Mouse (Mus musculus) forebrain, embryonic 11.5 days (tissue): ENCODE data around the gene Nif3l1. TPM values are rescaled to one million over a fixed set of nuclear protein-coding genes. Genes with fewer than 3 reads are reported as not detected.

Source experiments
- ATAC-seq: fragments of 200-750 bp; cut with Nextera tagmentation; replicated peaks from 2 replicates; pipeline ENCODE4 v1.8.0; 2017; ENCODE audit warnings: moderate TSS enrichment; ENCODE audit not compliant: low FRiP score
- DNase-seq: peaks from one replicate; pipeline ENCODE4 v3.0.0-alpha.2; 2017; ENCODE audit warnings: low spot score
- H3K27ac ChIP-seq: fragments of 300-500 bp; sonication (generic); 2 replicates; pipeline ENCODE4 v1.5.1; 2014; ENCODE audit warnings: low read depth, low read length
- H3K27me3 ChIP-seq: fragments of 300-500 bp; sonication (generic); 2 replicates; pipeline ENCODE4 v1.6.1; 2014; ENCODE audit warnings: mild to moderate bottlenecking, low read length, mixed read lengths; ENCODE audit not compliant: control insufficient read depth, insufficient read depth
- H3K36me3 ChIP-seq: fragments of 300-500 bp; sonication (generic); 2 replicates; pipeline ENCODE4 v1.6.1; 2014; ENCODE audit warnings: mild to moderate bottlenecking, low read length, moderate library complexity, mixed read lengths; ENCODE audit not compliant: control insufficient read depth, insufficient read depth
- H3K4me1 ChIP-seq: fragments of 300-500 bp; sonication (generic); replicated peaks from 2 replicates; pipeline ENCODE4 v1.6.1; 2014; ENCODE audit warnings: low read length, mixed read lengths; ENCODE audit not compliant: control insufficient read depth, insufficient read depth
- H3K4me2 ChIP-seq: fragments of 300-500 bp; sonication (generic); 2 replicates; pipeline ENCODE4 v1.6.1; 2014; ENCODE audit warnings: low read depth, mild to moderate bottlenecking, low read length, moderate library complexity, mixed read lengths; ENCODE audit not compliant: severe bottlenecking
- H3K4me3 ChIP-seq: fragments of 300-500 bp; sonication (generic); 2 replicates; pipeline ENCODE4 v1.5.1; 2014; ENCODE audit warnings: low read depth, low read length
- H3K9ac ChIP-seq: fragments of 300-500 bp; sonication (generic); 2 replicates; pipeline ENCODE4 v1.6.1; 2014; ENCODE audit warnings: low read length
- H3K9me3 ChIP-seq: fragments of 300-500 bp; sonication (generic); 2 replicates; pipeline ENCODE4 v1.6.1; 2016; ENCODE audit warnings: low read length, mixed read lengths; ENCODE audit not compliant: control insufficient read depth
- WGBS: fragments of 180-500 bp; shearing (Covaris S2); extraction: QIAGEN DNeasy Blood & Tissue Kit; methylation state at CpG from one replicate; pipeline ENCODE4 v1.1.7; 2014; 5-methylcytosine and 5-hydroxymethylcytosine counted together
- polyA plus RNA-seq: library from polyadenylated mRNA; unstranded; fragments of >200 nt; fragmentation: Nextera tagmentation; extraction: Ambion mirVana; gene quantifications from 2 replicates; pipeline ENCODE4 v1.2.1, GENCODE M21; 2014

Gene Nif3l1
- polyA plus RNA-seq, 1 experiment from 2014 or later, result 66.6 TPM

DNA sequence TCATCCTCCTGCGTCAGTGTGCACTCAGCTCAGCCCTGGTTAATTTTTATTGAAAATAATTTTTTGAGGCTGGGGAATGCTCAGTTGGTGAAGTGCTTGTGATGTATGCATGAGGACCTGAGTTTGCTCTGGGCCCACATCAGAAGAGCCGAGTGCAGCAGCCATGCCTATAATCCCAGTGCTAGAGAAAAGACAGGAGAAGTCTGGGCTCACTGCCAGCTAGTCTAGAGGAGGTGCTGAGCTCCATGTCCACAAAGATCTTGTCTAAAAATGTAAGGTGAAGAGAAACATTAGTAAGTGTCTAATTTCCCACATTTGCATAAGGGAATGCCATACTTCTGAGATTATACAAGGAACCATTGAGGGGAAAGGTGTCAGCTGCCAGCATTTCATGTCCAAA lies 13.9 kb downstream of the Nif3l1 start:
- no peak for DNase-seq
- Histone ChIP-seq H3K27me3 (no peaks in the 10 kb centered on the region), H3K4me2 (no peak overlapping the region), H3K27ac (no peak overlapping the region), H3K4me1 (no peaks in the 10 kb centered on the region), H3K9me3 (no peaks in the 10 kb centered on the region), H3K36me3 (peaks cover 13% of the 10 kb centered on the region; the same call in 1 of the 2 replicates), H3K9ac (no peak overlapping the region), H3K4me3 (no peak overlapping the region)
- ATAC-seq, result no peak
- 82% methylated on average over 2 of the region's 2 CpGs for WGBS

DNA sequence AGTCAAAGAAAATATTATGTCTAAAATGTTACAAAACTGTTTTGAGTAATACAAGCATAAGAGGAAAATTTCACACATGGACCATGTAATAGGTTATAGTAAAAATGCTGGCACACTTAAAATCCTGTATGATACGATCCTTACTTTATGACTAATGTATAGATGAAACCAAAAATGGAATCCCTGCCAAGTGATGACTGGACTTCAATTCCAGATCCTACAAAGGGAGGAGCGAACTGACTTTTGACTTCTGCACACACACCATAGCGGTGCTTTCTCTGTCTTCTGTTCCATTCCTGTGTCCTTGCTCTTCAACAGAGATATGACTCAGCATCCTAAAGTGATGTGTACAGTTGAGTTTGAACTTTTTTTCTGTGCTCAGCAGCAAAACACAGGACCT lies 15.6 kb downstream of the Nif3l1 start:
- no peak overlapping the region for H3K9ac ChIP-seq
- no peak overlapping the region for H3K4me3 ChIP-seq
- H3K27ac ChIP-seq, result no peak overlapping the region
- H3K4me1 ChIP-seq, result no peaks in the 10 kb centered on the region
- 97% methylated on average over 3 of the region's 3 CpGs for WGBS
- H3K36me3 ChIP-seq, result peaks cover 19% of the 10 kb centered on the region
- no peak for DNase-seq
- H3K4me2 ChIP-seq, result no peak overlapping the region
- ATAC-seq, result no peak
- H3K9me3 ChIP-seq, result no peaks in the 10 kb centered on the region
- H3K27me3 ChIP-seq, result no peaks in the 10 kb centered on the region

DNA sequence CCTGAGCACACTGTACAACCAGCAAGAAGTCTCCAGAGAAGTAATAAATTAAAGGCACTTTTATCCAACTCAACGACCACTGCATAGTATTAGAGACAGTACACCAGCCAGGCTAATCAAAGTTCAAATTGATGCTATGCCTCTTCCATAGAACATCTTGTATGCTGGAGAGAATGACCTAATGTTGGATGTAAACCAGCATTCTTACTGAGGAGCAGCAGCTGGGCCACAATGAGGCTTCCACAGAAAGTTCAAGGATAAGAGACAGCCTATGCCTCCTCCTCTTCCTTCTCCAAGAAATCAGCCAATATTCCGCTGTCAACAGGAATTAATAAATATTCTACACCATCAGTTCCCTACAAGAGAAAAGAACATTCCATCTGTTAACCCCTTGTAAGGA lies 19.0 kb downstream of the Nif3l1 start:
- no peaks in the 10 kb centered on the region for H3K27me3 ChIP-seq
- H3K4me3 ChIP-seq, result no peak overlapping the region
- WGBS, result 92% methylated on average over 2 of the region's 2 CpGs
- no peaks in the 10 kb centered on the region for H3K9me3 ChIP-seq
- ATAC-seq (no peak), DNase-seq (no peak)
- no peak overlapping the region for H3K9ac ChIP-seq
- peaks cover 15% of the 10 kb centered on the region for H3K36me3 ChIP-seq
- no peaks in the 10 kb centered on the region for H3K4me1 ChIP-seq
- H3K4me2 ChIP-seq, result no peak overlapping the region
- H3K27ac ChIP-seq, result no peak overlapping the region

DNA sequence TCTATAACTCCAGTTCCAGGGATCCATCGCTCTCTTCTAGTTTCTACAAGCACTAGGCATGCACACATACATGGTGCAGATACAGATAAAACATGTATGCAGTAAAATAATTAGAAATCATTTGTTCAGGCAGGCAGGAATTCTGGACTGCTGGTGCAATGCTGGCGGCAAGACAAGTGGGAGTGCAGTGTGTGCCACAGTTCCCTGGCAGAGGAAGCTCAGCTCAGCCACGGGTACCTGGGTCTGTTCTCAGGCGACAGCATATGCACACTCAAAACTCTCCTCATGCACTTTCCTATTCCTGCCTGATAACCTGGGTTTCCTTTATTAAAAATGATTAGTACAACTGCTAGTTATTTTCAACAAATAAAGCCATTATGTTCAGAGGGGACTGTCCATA lies 20.1 kb downstream of the Nif3l1 start:
- ATAC-seq (no peak), DNase-seq (no peak)
- H3K4me2 ChIP-seq, result no peak overlapping the region
- H3K4me1 ChIP-seq, result no peaks in the 10 kb centered on the region
- H3K4me3 ChIP-seq, result no peak overlapping the region
- no peaks in the 10 kb centered on the region for H3K27me3 ChIP-seq
- H3K27ac ChIP-seq, result no peak overlapping the region
- peaks cover 15% of the 10 kb centered on the region for H3K36me3 ChIP-seq
- H3K9me3 ChIP-seq, result no peaks in the 10 kb centered on the region
- no peak overlapping the region for H3K9ac ChIP-seq
- WGBS, result 94% methylated on average over 4 of the region's 4 CpGs

DNA sequence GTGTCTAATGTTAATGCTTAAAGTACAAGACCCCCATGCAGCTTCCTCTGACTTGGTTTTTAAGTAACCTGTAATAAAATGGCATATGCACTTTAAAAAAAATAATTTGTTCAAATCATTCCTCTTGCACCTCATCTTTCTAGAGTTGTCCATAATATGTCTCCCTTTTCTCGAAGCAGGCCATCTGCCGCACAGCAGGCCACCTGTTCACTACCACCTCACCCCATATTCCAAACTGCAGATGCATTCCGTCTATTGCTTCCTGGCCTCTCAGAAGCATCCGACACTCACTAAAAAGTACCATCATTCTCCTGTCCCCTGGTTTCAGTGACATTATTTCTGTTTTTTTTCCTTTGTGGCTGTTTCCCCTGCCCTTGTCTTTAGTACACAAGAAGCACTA lies 20.6 kb downstream of the Nif3l1 start:
- H3K27ac ChIP-seq, result no peak overlapping the region
- peaks cover 15% of the 10 kb centered on the region for H3K36me3 ChIP-seq
- H3K9me3 ChIP-seq, result no peaks in the 10 kb centered on the region
- ATAC-seq (no peak), DNase-seq (no peak)
- H3K27me3 ChIP-seq, result no peaks in the 10 kb centered on the region
- no peak overlapping the region for H3K4me3 ChIP-seq
- H3K4me2 ChIP-seq, result no peak overlapping the region
- H3K4me1 ChIP-seq, result no peaks in the 10 kb centered on the region
- no peak overlapping the region for H3K9ac ChIP-seq
- 95% methylated on average over 4 of the region's 4 CpGs for WGBS

DNA sequence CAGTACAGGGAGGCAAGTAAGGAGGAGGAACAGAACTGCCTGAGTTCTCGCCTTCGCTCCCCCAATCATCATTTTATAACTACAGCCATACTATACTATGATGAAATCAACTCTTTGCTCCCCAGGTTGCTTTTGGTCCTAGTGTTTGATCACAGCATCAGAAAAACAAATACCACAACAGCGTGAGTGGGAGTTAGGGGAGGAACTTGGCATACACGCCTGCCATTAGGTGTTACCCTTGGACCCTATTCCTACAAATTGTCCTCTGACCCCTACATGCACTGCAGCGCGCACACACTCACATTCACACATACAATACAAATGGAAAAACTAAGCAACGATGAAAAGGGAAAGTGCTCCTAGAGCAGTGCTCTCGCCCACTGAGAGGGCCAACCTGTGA lies 30.7 kb downstream of the Nif3l1 start:
- no peak overlapping the region for H3K4me3 ChIP-seq
- DNase-seq, result no peak
- no peaks in the 10 kb centered on the region for H3K27me3 ChIP-seq
- WGBS, result 96% methylated on average over 8 of the region's 8 CpGs
- peaks cover 6% of the 10 kb centered on the region for H3K36me3 ChIP-seq
- H3K27ac ChIP-seq, result no peak overlapping the region
- H3K4me2 ChIP-seq, result no peak overlapping the region
- no peak overlapping the region for H3K9ac ChIP-seq
- H3K9me3 ChIP-seq, result no peaks in the 10 kb centered on the region
- ATAC-seq, result no peak
- H3K4me1 ChIP-seq, result no peaks in the 10 kb centered on the region

DNA sequence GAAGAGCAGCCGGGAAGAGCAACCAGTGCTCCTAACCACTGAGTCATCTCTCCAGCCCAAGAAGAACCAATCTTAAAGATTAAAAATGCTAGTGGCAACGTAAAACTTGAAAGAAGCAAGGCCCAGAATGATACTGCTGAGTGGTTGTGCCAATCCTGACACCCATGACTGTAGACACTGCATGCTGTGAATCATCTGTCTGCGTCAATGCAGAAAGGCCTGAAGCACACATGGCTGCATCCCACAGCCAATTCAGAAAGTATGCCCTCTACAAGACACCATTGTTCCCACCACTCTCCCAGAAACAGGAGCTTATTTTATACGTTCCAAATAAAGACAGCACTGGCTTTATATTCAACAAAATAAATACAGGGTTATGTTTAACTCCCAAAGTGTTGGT lies 37.7 kb downstream of the Nif3l1 start:
- H3K4me1 ChIP-seq, result no peaks in the 10 kb centered on the region
- H3K4me3 ChIP-seq, result no peak overlapping the region
- DNase-seq, result no peak
- H3K4me2 ChIP-seq, result no peak overlapping the region
- 97% methylated on average over 4 of the region's 4 CpGs for WGBS
- H3K36me3 ChIP-seq, result peaks cover 10% of the 10 kb centered on the region
- H3K9ac ChIP-seq, result no peak overlapping the region
- no peaks in the 10 kb centered on the region for H3K27me3 ChIP-seq
- no peak for ATAC-seq
- no peak overlapping the region for H3K27ac ChIP-seq
- H3K9me3 ChIP-seq, result no peaks in the 10 kb centered on the region

DNA sequence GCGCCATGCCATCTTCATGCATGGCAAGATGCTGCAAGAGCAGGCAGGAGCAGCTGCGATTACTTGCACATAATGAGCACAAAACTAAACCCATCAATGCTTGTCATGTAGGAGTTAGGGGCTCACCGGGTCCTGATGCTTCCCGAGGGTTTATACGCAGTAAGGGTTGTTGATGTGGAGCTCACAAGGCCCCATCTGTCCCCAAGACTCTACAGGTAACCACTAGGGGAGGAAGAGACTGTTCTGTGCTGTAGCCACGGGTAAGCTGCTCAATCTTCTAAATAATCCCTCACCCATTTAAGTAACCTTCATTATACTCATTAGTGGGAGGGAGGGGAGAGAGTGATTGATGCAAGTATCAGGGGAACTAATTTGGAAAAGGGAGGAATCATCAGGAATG lies 50.7 kb downstream of the Nif3l1 start:
- Histone ChIP-seq H3K27ac (no peak overlapping the region), H3K36me3 (peaks cover 19% of the 10 kb centered on the region), H3K27me3 (no peaks in the 10 kb centered on the region), H3K4me2 (no peak overlapping the region), H3K4me1 (no peaks in the 10 kb centered on the region), H3K4me3 (no peak overlapping the region), H3K9ac (no peak overlapping the region), H3K9me3 (no peaks in the 10 kb centered on the region)
- 91% methylated on average over 6 of the region's 6 CpGs for WGBS
- DNase-seq (no peak), ATAC-seq (no peak)

DNA sequence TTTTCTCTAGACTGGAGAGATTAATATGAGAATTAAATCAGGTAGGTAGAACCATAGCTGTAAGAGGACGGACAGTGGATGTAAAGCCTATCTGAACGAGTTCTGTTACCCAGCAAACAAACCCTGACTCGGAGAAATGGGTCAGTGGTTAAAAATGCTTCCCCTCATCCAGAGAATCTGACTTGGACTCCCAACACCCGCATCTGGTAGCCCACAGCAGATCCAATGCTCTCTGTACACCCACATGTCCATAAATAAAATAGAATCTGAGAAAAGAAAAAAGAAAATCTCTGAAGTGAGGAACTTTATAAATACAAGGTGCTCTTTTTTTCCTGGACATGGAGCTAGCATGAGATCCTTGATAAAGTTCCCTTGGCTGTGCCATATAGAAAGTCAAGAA lies 52.7 kb downstream of the Nif3l1 start:
- DNase-seq, result no peak
- H3K36me3 ChIP-seq, result peaks cover 16% of the 10 kb centered on the region
- WGBS, result 96% methylated on average over 4 of the region's 4 CpGs

More for the DNA sequence above, 52.7 kb downstream of the Nif3l1 start:
- ATAC-seq, result no peak
- H3K27ac ChIP-seq, result no peak overlapping the region
- no peak overlapping the region for H3K4me3 ChIP-seq
- no peak overlapping the region for H3K4me2 ChIP-seq
- H3K9ac ChIP-seq, result no peak overlapping the region
- no peaks in the 10 kb centered on the region for H3K27me3 ChIP-seq
- no peaks in the 10 kb centered on the region for H3K4me1 ChIP-seq
- H3K9me3 ChIP-seq, result no peaks in the 10 kb centered on the region
